Mouse (Mus musculus) CD4-positive, CD25-positive, alpha-beta regulatory T cell (primary cell): ENCODE measurements around the gene Gm3542. TPM values are rescaled to one million over a fixed set of nuclear protein-coding genes. Genes with fewer than 3 reads are reported as not detected.

Source experiments
- polyA plus RNA-seq: library from polyadenylated mRNA; unstranded; fragments of 100-300 nt; shearing (Covaris generic); gene quantifications from one replicate; pipeline ENCODE4 v1.2.1, GENCODE M21; 2017

The Gm3542 gene
- not detected for polyA plus RNA-seq

GRCm38 (mm10) chr14:5334828-5335227 lies at the start of gene Gm3542:
TSS of gene Gm3542 (minus strand) at chr14:5334928.

Other genes with a start within 250 kb of the Gm3542 start
- not detected for gene Gm8279, start 203.4 kb downstream of the Gm3542 start, polyA plus RNA-seq
- not detected for gene Gm3317, start 170.4 kb downstream of the Gm3542 start, polyA plus RNA-seq
- gene Gm8271, start 149.1 kb downstream of the Gm3542 start, polyA plus RNA-seq, result not detected
- not detected for gene Gm3526, start 74.3 kb downstream of the Gm3542 start, polyA plus RNA-seq
- gene Gm3500, start 54.1 kb upstream of the Gm3542 start, polyA plus RNA-seq, result 3.7 TPM
- 2.0 TPM for gene Gm3194, start 120.5 kb upstream of the Gm3542 start, polyA plus RNA-seq
- not detected for gene Gm8246, start 142.9 kb upstream of the Gm3542 start, polyA plus RNA-seq
- gene Gm3187, start 149.3 kb upstream of the Gm3542 start, polyA plus RNA-seq, result not detected
- gene Gm3488, start 166.7 kb upstream of the Gm3542 start, polyA plus RNA-seq, result 2.8 TPM
- gene Gm3532, start 203.6 kb upstream of the Gm3542 start, polyA plus RNA-seq, result not detected